Mouse (Mus musculus): Measurements from ENCODE around the gene Dusp28. TPM values are rescaled to one million over a fixed set of nuclear protein-coding genes. Genes with fewer than 3 reads are reported as not detected.

The Dusp28 gene
- total and polyA plus RNA-seq, 3 experiments, result 11.9 to 12.0 TPM; not detected in 1

DNA sequence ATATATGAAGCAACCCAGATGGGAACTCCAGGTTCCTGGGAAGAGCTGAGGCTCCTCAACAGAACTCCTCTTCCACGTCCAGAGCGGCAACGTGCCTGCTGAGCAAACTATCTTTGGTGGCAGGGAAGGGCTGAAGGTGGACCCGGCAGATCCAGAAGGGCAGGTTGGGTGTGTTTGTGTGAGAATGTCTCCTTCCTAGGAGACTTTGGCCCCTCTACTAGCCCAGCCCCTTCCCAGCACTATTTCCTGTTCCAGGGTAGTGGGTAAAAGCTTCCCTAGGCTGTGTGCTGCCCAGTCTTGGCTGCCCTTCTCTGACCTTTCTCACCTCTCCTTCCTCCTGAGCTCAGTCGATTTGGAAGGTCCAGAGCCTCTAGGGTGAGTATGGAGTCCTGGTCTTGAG, 43.8 kb downstream of the Dusp28 start, which contains the start of gene Gpr35:
Gpr35 (plus strand) TSS at position 259 of the 400 bp plus-strand sequence.
- Histone ChIP-seq H3K79me2 (ENCODE audit: control insufficient read depth, insufficient read depth, low read length, poor library complexity) (no peaks in the 10 kb centered on the region), H3K4me1 (ENCODE audit: control insufficient read depth in 1 of 2, insufficient read depth in 2 of 2, low read length in 2 of 2) (no peaks in the 10 kb centered on the region), H3K9ac (ENCODE audit: control insufficient read depth, low read depth, low read length, poor library complexity, severe bottlenecking) (no peak within 1 kb of the TSS), H3K4me3 (ENCODE audit: control insufficient read depth in 1 of 2, insufficient read depth in 1 of 2, low read depth in 2 of 2, low read length in 2 of 2) (no peak within 1 kb of the TSS), H3K27ac (ENCODE audit: control insufficient read depth, low read depth, low read length) (no peak within 1 kb of the TSS), H3K36me3 (ENCODE audit: control insufficient read depth in 1 of 2, insufficient read depth in 2 of 2, low read length in 2 of 2) (no peaks in the 10 kb centered on the region), H3K9me3 (replicated peaks; ENCODE audit: insufficient read depth, low read length) (no peaks in the 10 kb centered on the region), H3K27me3 (ENCODE audit: control insufficient read depth in 1 of 2, insufficient read depth in 2 of 2, low read length in 2 of 2) (no peaks in the 10 kb centered on the region)
- no peak for TF ChIP-seq CHD2 (IDR thresholded peaks at IDR 0.05; ENCODE audit: low read length)
- no peak for TF ChIP-seq MEF2A (IDR thresholded peaks at IDR 0.05; ENCODE audit: extremely low read depth, insufficient replicate concordance, low read depth, low read length, poor library complexity, severe bottlenecking)
- TF ChIP-seq MAX (IDR thresholded peaks at IDR 0.05; ENCODE audit: low read length), result no peak
- TF ChIP-seq MYC (IDR thresholded peaks at IDR 0.05; ENCODE audit: low read depth, low read length), result no peak
- TF ChIP-seq RAD21 (IDR thresholded peaks at IDR 0.05; ENCODE audit: low read depth, low read length), result no peak
- no peak for TF ChIP-seq USF2 (IDR thresholded peaks at IDR 0.05; ENCODE audit: borderline replicate concordance in 1 of 2, insufficient read depth in 1 of 2, low read depth in 1 of 2, low read length in 2 of 2)
- no peak for TF ChIP-seq GATA1 (IDR thresholded peaks at IDR 0.05; ENCODE audit: low read depth, low read length)
- no peak for TF ChIP-seq ZC3H11A (IDR thresholded peaks at IDR 0.05; ENCODE audit: low read depth, low read length)
- TF ChIP-seq MAZ (IDR thresholded peaks at IDR 0.05; ENCODE audit: low read depth, low read length), result no peak
- no peak for TF ChIP-seq CHD1 (IDR thresholded peaks at IDR 0.05; ENCODE audit: low read depth, low read length)
- no peak for TF ChIP-seq BHLHE40 (IDR thresholded peaks at IDR 0.05; ENCODE audit: borderline replicate concordance, low read depth, low read length)
- TF ChIP-seq SIN3A (IDR thresholded peaks at IDR 0.05; ENCODE audit: low read length), result no peak
- TF ChIP-seq TAL1 (IDR thresholded peaks at IDR 0.05; ENCODE audit: low read length), result no peak
- TF ChIP-seq NELFE (IDR thresholded peaks at IDR 0.05; ENCODE audit: low read depth, low read length), result no peak
- TF ChIP-seq SMC3 (IDR thresholded peaks at IDR 0.05; ENCODE audit: low read depth, low read length), result no peak
- no peak for TF ChIP-seq POLR2A (IDR thresholded peaks at IDR 0.05; ENCODE audit: control insufficient read depth in 1 of 2, insufficient read depth in 1 of 2, low read depth in 1 of 2, low read length in 2 of 2, poor library complexity in 1 of 2)
- no peak for TF ChIP-seq MAFK (IDR thresholded peaks at IDR 0.05; ENCODE audit: borderline replicate concordance, low read depth, low read length)
- no peak for DNase-seq (ENCODE audit: low read depth, low spot score)

DNA sequence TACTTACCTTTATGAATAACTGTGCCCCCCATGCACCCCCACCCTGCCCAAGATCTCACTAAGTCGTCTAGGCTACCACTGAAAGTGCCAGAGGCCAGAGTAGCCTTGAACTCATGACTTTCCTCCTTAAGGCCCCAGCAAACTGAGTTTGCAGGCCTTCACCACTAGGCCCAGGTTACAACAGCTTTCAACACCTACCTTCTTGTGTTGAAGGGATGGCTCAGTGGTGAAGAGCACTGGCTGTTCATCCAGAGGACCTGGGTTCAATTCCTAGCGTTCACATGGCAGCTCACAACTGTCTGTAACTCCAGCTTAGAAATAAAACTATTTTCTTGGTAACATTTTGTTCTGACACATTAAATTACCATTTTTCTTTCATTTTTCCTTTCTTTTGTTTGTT, 46.9 kb downstream of the Dusp28 start:
- DNase-seq (ENCODE audit: low read depth, low spot score), result no peak
- Histone ChIP-seq H3K4me3 (ENCODE audit: control insufficient read depth in 1 of 2, insufficient read depth in 1 of 2, low read depth in 2 of 2, low read length in 2 of 2) (no peak overlapping the region), H3K79me2 (ENCODE audit: control insufficient read depth, insufficient read depth, low read length, poor library complexity) (no peaks in the 10 kb centered on the region), H3K36me3 (ENCODE audit: control insufficient read depth in 1 of 2, insufficient read depth in 2 of 2, low read length in 2 of 2) (peaks cover 0 to 4% of the 10 kb centered on the region in 2 experiments; a peak in 1 of 4 replicates), H3K9ac (ENCODE audit: control insufficient read depth, low read depth, low read length, poor library complexity, severe bottlenecking) (no peak overlapping the region), H3K27ac (ENCODE audit: control insufficient read depth, low read depth, low read length) (no peak overlapping the region), H3K4me1 (ENCODE audit: control insufficient read depth in 1 of 2, insufficient read depth in 2 of 2, low read length in 2 of 2) (peaks cover 2 to 7% of the 10 kb centered on the region in 2 experiments; a peak in 2 of 4 replicates), H3K27me3 (ENCODE audit: control insufficient read depth in 1 of 2, insufficient read depth in 2 of 2, low read length in 2 of 2) (no peaks in the 10 kb centered on the region), H3K9me3 (replicated peaks; ENCODE audit: insufficient read depth, low read length) (no peaks in the 10 kb centered on the region)
- TF ChIP-seq TBP (IDR thresholded peaks at IDR 0.05; ENCODE audit: low read depth, low read length) (peak; percentile 87), TCF12 (IDR thresholded peaks at IDR 0.05; ENCODE audit: low read depth, low read length) (no peak)

Data from MEL (cell line).